25 mouse cellular contexts compared by ENCODE assay signal in the genomic region with DNA sequence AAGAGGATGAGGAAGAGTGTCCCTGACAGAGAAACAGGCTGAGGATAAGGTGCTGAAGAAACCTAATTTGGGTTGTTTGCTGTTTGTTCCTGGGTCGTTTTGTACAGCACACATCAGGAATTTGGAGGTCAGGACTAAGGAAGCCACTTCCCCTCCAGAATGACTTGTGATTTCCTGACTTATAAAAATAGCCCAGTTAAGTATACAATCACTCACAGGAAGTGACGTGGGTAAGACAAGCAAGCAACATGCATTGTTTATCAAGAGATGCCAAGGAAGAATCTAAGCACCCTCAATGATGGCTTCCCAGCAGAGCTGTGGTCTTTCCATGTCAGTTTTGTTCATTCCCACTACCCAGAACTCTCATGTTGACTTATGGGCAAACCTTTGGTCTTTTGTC. TPM values are rescaled to one million over a fixed set of nuclear protein-coding genes. Genes with fewer than 3 reads are reported as not detected.
DNase-seq lines count a peak whose midpoint lies in the region; ATAC-seq and TF ChIP-seq lines count a peak whose summit lies in the region.
"Had no signal": no experiment of that assay in that cellular context is flagged by ENCODE, and none has a peak within 500 bp of the region (broad histone marks: within the 10 kb centered on the region; RNA-seq: fewer than 3 reads in every experiment).

No protein-coding gene starts in this region.

- no peak overlapping the region for H3K9ac ChIP-seq in heart, embryonic 11.5 days (ENCODE audit: low read depth, low read length)
- H3K9ac ChIP-seq in liver, adult 2 months (ENCODE audit: low read depth, low read length), result no peak overlapping the region
- H3K9ac ChIP-seq: embryonic facial prominence, embryonic 12.5 days; forebrain, embryonic 15.5 days; lung, embryonic 15.5 days; midbrain, embryonic 15.5 days; stomach, embryonic 15.5 days had no signal

- H3K79me2 ChIP-seq in liver, adult 2 months (ENCODE audit: control insufficient read depth, insufficient read depth, low read length), result no peaks in the 10 kb centered on the region
- no peaks in the 10 kb centered on the region for H3K79me2 ChIP-seq in macrophage (ENCODE audit: inconsistent target)

- WGBS in heart, embryonic 11.5 days (ENCODE audit: insufficient replicate concordance), result 46% methylated on average over 2 of the region's 2 CpGs
- 50% methylated on average over 2 of the region's 2 CpGs for WGBS in liver, adult 2 months
- WGBS in macrophage (ENCODE audit: missing documents), result 0% methylated on average over 2 of the region's 2 CpGs
- WGBS in hindbrain, embryonic 10.5 days, result 75% methylated on average over 2 of the region's 2 CpGs

- peak; percentile 40 for DNase-seq in heart, adult 8-10 months (ENCODE audit: low spot score)
- DNase-seq in liver, adult 2 months (ENCODE audit: extremely low read depth, low read depth, low spot score), result peak; percentile 15
- no peak for DNase-seq in liver
- DNase-seq in hindbrain, embryonic 10.5 days (ENCODE audit: low spot score), result no peak
- no peak for DNase-seq in right cerebral cortex, adult 2 months (ENCODE audit: low spot score in 2 of 2)
- DNase-seq: adrenal gland, adult 8-10 months; cerebellum, adult 2 months; heart, adult 11 months; right cerebral cortex, adult 18-20 months; spleen, adult 18-20 months had no signal

- no peak for ATAC-seq in heart, embryonic 11.5 days (replicated peaks; ENCODE audit: insufficient number of reproducible peaks, low FRiP score, low TSS enrichment)
- peak; percentile 68 for ATAC-seq in granulocyte monocyte progenitor cell, adult 5-6 weeks (replicated peaks; ENCODE audit: poor library complexity, severe bottlenecking)
- ATAC-seq: forebrain, embryonic 15.5 days; hindbrain, postnatal 0 days; midbrain, embryonic 15.5 days had no signal

- no peak overlapping the region for H3K4me3 ChIP-seq in heart, embryonic 11.5 days (ENCODE audit: low read depth, low read length)
- H3K4me3 ChIP-seq in liver, adult 2 months (ENCODE audit: insufficient read depth, low read depth, low read length), result no peak overlapping the region
- H3K4me3 ChIP-seq in macrophage (ENCODE audit: inconsistent target), result no peak overlapping the region
- no peak overlapping the region for H3K4me3 ChIP-seq in hindbrain, embryonic 10.5 days
- H3K4me3 ChIP-seq: embryonic facial prominence, embryonic 12.5 days; forebrain, embryonic 15.5 days; lung, embryonic 15.5 days; midbrain, embryonic 15.5 days; stomach, embryonic 15.5 days had no signal

- H3K27me3 ChIP-seq in heart, embryonic 11.5 days (ENCODE audit: control insufficient read depth, insufficient read depth, low read length), result no peaks in the 10 kb centered on the region
- H3K27me3 ChIP-seq in liver, adult 2 months (ENCODE audit: control insufficient read depth, insufficient read depth, low read length), result peaks cover 3% of the 10 kb centered on the region; the same call in 1 of the 2 replicates
- H3K27me3 ChIP-seq in hindbrain, embryonic 10.5 days (ENCODE audit: insufficient read depth, poor library complexity, severe bottlenecking), result no peaks in the 10 kb centered on the region
- H3K27me3 ChIP-seq: embryonic facial prominence, embryonic 12.5 days; forebrain, embryonic 15.5 days; lung, embryonic 15.5 days; midbrain, embryonic 15.5 days; stomach, embryonic 15.5 days had no signal

- H3K9me3 ChIP-seq in heart, embryonic 11.5 days (replicated peaks; ENCODE audit: control insufficient read depth, low read length), result no peaks in the 10 kb centered on the region
- H3K9me3 ChIP-seq in hindbrain, embryonic 10.5 days, result no peaks in the 10 kb centered on the region
- H3K9me3 ChIP-seq: embryonic facial prominence, embryonic 12.5 days; forebrain, embryonic 15.5 days; lung, embryonic 15.5 days; midbrain, embryonic 15.5 days; stomach, embryonic 15.5 days had no signal

- no peak for TF ChIP-seq CTCF in liver, adult 2 months (IDR thresholded peaks at IDR 0.05; ENCODE audit: low read depth, low read length)

- H3K36me3 ChIP-seq in heart, embryonic 11.5 days (ENCODE audit: control insufficient read depth, insufficient read depth, low read length), result no peaks in the 10 kb centered on the region
- H3K36me3 ChIP-seq in liver, adult 2 months (ENCODE audit: control insufficient read depth, insufficient read depth, low read length), result no peaks in the 10 kb centered on the region
- no peaks in the 10 kb centered on the region for H3K36me3 ChIP-seq in macrophage (ENCODE audit: inconsistent target)
- no peaks in the 10 kb centered on the region for H3K36me3 ChIP-seq in hindbrain, embryonic 10.5 days
- H3K36me3 ChIP-seq: embryonic facial prominence, embryonic 12.5 days; forebrain, embryonic 15.5 days; lung, embryonic 15.5 days; midbrain, embryonic 15.5 days; stomach, embryonic 15.5 days had no signal

- no peak overlapping the region for H3K27ac ChIP-seq in heart, embryonic 11.5 days (ENCODE audit: low read depth, low read length)
- H3K27ac ChIP-seq in liver, adult 2 months (replicated peaks; ENCODE audit: insufficient read depth, low read depth, low read length), result no peak overlapping the region
- peak overlapping the region; percentile 19 for H3K27ac ChIP-seq in macrophage
- no peak overlapping the region for H3K27ac ChIP-seq in hindbrain, embryonic 10.5 days
- H3K27ac ChIP-seq: embryonic facial prominence, embryonic 12.5 days; forebrain, embryonic 15.5 days; hindbrain, postnatal 0 days; lung, embryonic 15.5 days; midbrain, embryonic 15.5 days; stomach, embryonic 15.5 days had no signal

- TF ChIP-seq POLR2A in liver, adult 2 months (IDR thresholded peaks at IDR 0.05; ENCODE audit: extremely low read depth, insufficient read depth, low read length), result no peak

- H3K4me2 ChIP-seq in heart, embryonic 11.5 days, result no peak overlapping the region
- H3K4me2 ChIP-seq: embryonic facial prominence, embryonic 12.5 days; forebrain, embryonic 15.5 days; lung, embryonic 15.5 days; midbrain, embryonic 15.5 days; stomach, embryonic 15.5 days had no signal

- H3K4me1 ChIP-seq in heart, embryonic 11.5 days (ENCODE audit: control insufficient read depth, insufficient read depth, low read length), result no peaks in the 10 kb centered on the region
- 0 out of 2 replicates have a peak, but pooled peaks cover 3% of the 10 kb centered on the region for H3K4me1 ChIP-seq in liver, adult 2 months (ENCODE audit: control insufficient read depth, insufficient read depth, low read length)
- H3K4me1 ChIP-seq in hindbrain, embryonic 10.5 days (replicated peaks), result 0 out of 2 replicates have a peak, but pooled peaks cover 4% of the 10 kb centered on the region
- H3K4me1 ChIP-seq: embryonic facial prominence, embryonic 12.5 days; forebrain, embryonic 15.5 days; lung, embryonic 15.5 days; midbrain, embryonic 15.5 days; stomach, embryonic 15.5 days had no signal

RNA-seq across cellular contexts. Expression of gene Gm5108, which starts 1.7 kb away (rescaled TPM):
- total RNA-seq in heart, adult 8-10 months (2022), result not detected
- not detected in 2 replicates for polyA plus RNA-seq in heart, embryonic 11.5 days (2014; fragmentation: Nextera tagmentation; extraction: Ambion mirVana)
- total RNA-seq in liver, adult 2 months (2014; rRNA removed), result not detected in 2 replicates
- polyA plus RNA-seq in liver, adult 2 months (2012; rRNA removed), result not detected in 2 replicates
- not detected in 2 replicates for total RNA-seq in granulocyte monocyte progenitor cell, adult 5-6 weeks (2014; fragmentation: Nextera tagmentation)
- total RNA-seq in granulocyte monocyte progenitor cell, adult 5-6 weeks (2017), result not detected in 2 replicates
- total RNA-seq in macrophage (2018; cell fraction: chromatin; rRNA removed), result not detected
- total RNA-seq in macrophage (2018; cell fraction: cytosol; rRNA removed), result not detected
- not detected for total RNA-seq in macrophage (2018; cell fraction: nucleus; rRNA removed)
- not detected in 3 replicates for polyA plus RNA-seq in macrophage (2018)
- polyA plus RNA-seq in hindbrain, embryonic 10.5 days (2016; fragmentation: Nextera tagmentation; extraction: Ambion mirVana), result not detected in 2 replicates
- total RNA-seq: adrenal gland, adult 8-10 months; heart, postnatal 10 days; hindbrain, postnatal 0 days; left cerebral cortex, postnatal 10 days; neutrophil, adult 5-6 weeks had no signal
- polyA plus RNA-seq: brain, embryonic 14.5 days; cerebellum, adult 2 months; cortical plate, adult 2 months; embryonic facial prominence, embryonic 12.5 days; forebrain, embryonic 15.5 days; hindbrain, postnatal 0 days; limb, embryonic 14.5 days; lung, embryonic 15.5 days; midbrain, embryonic 15.5 days; stomach, embryonic 15.5 days had no signal

RNA-seq across cellular contexts. Expression of gene Gm21905, which starts 3.0 kb away (rescaled TPM):
- total RNA-seq in heart, adult 8-10 months (2022), result not detected
- not detected in 2 replicates for polyA plus RNA-seq in heart, embryonic 11.5 days (2014; fragmentation: Nextera tagmentation; extraction: Ambion mirVana)
- not detected in 2 replicates for total RNA-seq in liver, adult 2 months (2014; rRNA removed)
- polyA plus RNA-seq in liver, adult 2 months (2012; rRNA removed), result not detected in 2 replicates
- total RNA-seq in granulocyte monocyte progenitor cell, adult 5-6 weeks (2014; fragmentation: Nextera tagmentation), result not detected in 2 replicates
- not detected in 2 replicates for total RNA-seq in granulocyte monocyte progenitor cell, adult 5-6 weeks (2017)
- not detected for total RNA-seq in macrophage (2018; cell fraction: chromatin; rRNA removed)
- total RNA-seq in macrophage (2018; cell fraction: cytosol; rRNA removed), result not detected
- total RNA-seq in macrophage (2018; cell fraction: nucleus; rRNA removed), result not detected
- polyA plus RNA-seq in macrophage (2018), result not detected in 3 replicates
- polyA plus RNA-seq in hindbrain, embryonic 10.5 days (2016; fragmentation: Nextera tagmentation; extraction: Ambion mirVana), result not detected in 2 replicates
- total RNA-seq: adrenal gland, adult 8-10 months; heart, postnatal 10 days; hindbrain, postnatal 0 days; left cerebral cortex, postnatal 10 days; neutrophil, adult 5-6 weeks had no signal
- polyA plus RNA-seq: brain, embryonic 14.5 days; cerebellum, adult 2 months; cortical plate, adult 2 months; embryonic facial prominence, embryonic 12.5 days; forebrain, embryonic 15.5 days; hindbrain, postnatal 0 days; limb, embryonic 14.5 days; lung, embryonic 15.5 days; midbrain, embryonic 15.5 days; stomach, embryonic 15.5 days had no signal

Comparison
In these comparisons a context has a peak if more than half of its experiments do, and no peak if none do; other contexts are left out.
1. DNase-seq: peak in heart, adult 8-10 months (single experiment) and liver, adult 2 months (single experiment); none in liver (single experiment), hindbrain, embryonic 10.5 days (single experiment) and right cerebral cortex, adult 2 months (0 of 2).